Mouse (Mus musculus) liver, embryonic 14.5 days (tissue): Measurements from ENCODE around the gene Mrps18a.

Source experiments
- CTCF ChIP-seq: IDR thresholded peaks from 2 replicates; pipeline ENCODE4 v1.5.1; 2016; ENCODE audit warnings: antibody characterized with exemption, low read depth, control low read depth
- EP300 ChIP-seq: IDR thresholded peaks from 2 replicates; pipeline ENCODE4 v1.6.1; 2016; ENCODE audit warnings: antibody characterized with exemption, low read depth

DNA sequence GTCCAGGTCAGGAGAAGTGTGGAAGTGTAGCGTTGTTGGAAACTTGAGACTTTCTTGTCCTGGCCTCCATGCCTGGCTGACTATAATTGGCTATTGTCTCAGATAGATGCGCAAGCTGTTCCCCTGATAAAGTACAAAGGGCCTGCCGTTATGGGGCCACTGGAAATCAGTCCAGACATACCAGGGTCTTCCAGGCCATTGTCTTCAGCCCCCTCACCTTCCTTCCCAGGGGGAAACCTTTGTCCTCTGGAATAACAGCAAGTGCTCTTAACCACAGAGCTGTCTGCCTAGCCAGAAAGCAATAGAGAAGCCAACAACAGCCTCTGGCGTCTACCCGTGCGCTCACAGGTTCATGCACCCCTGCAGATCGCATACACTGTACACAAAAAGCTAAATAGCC is 30.4 kb upstream of the Mrps18a start:
- TF ChIP-seq CTCF (no peak), EP300 (no peak)
